Mouse (Mus musculus) regulatory T cell (primary cell): ENCODE results near the gene Kif26b.

ENCODE experiments used
- in situ Hi-C: fragments of 300-600 bp; cut with MboI, MseI; formaldehyde crosslinking; loops from one replicate; pipeline ENCODE4 v1.15.1; 2025; ENCODE audit warnings: high pct_unique_total_duplicates

Gene Kif26b

GRCm38 (mm10) chr1:178910951-178911350 lies 382.0 kb downstream of the Kif26b start:
- in situ Hi-C loops, result loop anchor here (10.0 kb wide), 1 partner anchor 1496 kb away; no protein-coding TSS in a partner anchor

DNA sequence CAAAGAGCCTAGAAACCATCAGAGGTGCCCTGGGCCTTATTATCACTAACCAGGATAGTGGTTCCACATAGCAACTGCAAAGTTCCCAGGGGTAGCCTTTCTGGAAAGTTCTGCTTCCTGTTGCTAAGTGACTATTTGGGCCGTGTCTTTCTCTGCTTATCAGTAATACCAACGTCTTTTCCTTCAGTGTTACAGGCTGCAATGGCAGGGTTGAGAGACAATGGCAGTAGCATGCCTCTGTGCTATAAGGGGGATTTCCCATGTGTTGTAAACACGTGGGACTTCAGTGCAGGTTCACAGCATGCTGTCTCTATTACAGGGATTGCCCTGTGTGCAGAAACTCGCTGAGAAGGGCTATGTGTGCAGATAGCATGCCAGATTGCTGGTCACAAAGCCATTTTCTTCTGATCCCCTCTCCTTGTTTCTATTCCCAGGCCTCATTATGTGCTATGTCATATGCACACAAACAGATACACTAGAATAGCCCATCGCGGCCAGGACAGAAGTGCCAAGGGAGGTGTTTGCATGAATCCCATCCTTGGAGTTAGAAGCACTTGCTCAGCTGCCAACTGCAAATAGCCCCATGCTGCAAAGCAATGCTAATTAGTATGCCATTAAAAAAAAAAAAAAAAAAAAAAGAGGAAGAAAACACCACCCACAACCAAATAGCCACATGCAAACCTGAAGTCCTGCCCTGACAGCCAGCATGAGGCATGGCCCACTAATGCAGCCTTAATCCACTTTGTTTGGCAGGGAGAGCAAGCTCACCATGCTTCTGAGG lies 384.2 kb downstream of the Kif26b start:
- in situ Hi-C loops, result loop anchor here (10.0 kb wide), 1 partner anchor 1498 kb away; no protein-coding TSS in a partner anchor

DNA sequence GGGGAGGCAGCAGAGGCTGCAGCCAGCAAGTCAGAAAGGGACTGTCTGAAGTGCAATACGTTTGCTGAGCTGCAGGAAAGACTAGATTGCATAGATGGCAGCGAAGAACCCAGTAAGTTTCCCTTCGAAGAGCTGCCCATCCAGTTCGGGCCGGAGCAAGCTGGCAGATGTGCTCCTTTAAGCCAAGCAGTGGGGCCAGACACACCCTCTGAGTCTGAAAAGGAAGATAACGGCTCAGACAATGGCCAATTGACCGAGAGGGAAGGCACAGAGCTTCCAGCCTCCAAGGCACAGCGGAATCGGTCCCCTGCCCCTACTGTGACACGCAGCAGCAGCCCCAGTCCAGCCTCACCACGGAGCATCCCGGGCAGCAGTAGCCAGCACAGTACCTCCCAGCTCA lies 386.1 kb downstream of the Kif26b start:
- in situ Hi-C loops, result loop anchor here (10.0 kb wide), 1 partner anchor 1500 kb away; no protein-coding TSS in a partner anchor

DNA sequence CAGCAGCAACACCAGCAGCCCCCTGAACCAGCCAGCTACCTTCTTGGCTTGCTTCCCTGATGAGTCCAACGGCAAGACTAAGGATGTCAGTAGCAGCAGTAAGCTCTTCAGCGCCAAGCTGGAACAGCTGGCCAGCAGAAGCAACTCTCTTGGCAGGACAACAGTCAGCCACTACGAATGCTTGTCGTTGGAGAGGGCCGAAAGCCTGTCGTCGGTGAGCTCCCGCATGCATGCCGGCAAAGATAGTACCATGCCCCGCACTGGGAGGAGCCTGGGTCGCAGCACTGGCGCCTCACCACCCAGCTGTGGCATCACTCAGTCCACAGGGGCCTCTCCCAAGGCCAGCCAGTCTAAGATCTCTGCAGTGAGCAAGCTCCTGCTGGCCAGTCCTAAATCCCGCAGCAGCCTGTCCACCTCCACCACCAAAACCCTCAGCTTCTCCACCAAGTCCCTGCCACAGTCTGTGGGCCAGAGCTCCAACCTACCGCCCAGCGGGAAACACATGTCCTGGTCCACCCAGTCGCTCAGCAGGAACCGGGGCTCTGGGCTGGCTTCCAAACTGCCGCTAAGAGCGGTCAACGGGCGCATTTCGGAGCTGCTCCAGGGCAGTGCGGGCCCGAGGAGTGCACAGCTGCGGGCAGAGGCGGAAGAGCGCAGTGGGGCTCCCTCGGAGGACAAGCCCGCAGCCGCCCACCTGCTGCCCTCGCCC lies 388.4 kb downstream of the Kif26b start:
- in situ Hi-C loops, result loop anchor here (10.0 kb wide), 1 partner anchor 1503 kb away; no protein-coding TSS in a partner anchor

GRCm38 (mm10) chr1:178924492-178925183 lies 395.7 kb downstream of the Kif26b start:
- in situ Hi-C loops, result no loop called here

DNA sequence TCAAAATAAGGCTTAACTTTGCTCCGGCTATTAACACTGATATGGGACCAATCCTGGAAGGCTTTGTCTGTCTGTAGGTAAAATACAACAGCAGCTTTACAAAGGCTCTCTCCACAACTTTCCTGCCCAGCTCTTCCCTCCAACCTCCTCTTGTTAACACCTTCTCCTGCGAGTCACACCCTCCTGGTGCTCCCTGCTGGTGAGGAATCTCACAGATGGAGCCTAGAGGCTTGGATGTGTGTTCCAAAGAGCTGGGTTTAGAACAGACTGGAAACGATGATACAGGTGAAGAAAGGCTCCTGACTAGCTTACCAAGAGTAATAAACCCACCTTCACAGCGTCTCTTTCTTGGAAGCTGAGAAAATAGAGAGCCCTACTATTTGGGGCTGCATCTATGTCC lies 400.6 kb downstream of the Kif26b start:
- in situ Hi-C loops, result no loop called here

DNA sequence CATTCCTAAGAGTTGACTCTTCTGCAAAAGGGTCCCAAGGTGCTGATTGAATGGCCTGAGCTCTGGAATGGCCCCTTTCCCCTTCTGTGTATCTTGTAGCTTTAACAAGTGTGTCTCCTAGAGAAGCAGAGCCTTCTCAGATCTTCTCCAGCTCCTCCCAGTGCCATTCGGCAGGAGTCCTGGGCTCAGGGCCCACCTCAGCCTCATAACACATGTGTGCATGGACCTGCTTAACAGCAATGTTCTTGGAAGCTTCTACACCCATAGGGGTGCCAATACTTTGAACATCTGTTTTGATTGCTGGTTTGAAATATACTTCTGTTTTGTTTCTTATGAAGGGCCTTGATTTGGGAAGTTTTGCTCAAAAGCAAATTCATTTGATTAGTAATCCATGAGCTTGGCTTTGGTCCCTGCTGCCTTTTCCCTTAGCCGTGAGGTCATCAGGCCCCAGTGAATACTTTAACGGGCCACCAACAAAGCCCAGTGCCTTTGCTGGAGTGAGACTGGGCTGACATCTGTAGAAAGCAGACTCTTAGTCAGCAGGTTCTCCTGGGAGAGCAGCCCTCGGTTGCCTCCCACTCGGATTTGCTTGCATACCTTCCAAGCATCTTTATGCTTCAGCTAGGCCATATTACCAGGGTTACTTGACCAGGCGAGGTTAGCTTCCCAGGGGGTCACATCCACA lies 405.2 kb downstream of the Kif26b start:
- in situ Hi-C loops, result no loop called here

DNA sequence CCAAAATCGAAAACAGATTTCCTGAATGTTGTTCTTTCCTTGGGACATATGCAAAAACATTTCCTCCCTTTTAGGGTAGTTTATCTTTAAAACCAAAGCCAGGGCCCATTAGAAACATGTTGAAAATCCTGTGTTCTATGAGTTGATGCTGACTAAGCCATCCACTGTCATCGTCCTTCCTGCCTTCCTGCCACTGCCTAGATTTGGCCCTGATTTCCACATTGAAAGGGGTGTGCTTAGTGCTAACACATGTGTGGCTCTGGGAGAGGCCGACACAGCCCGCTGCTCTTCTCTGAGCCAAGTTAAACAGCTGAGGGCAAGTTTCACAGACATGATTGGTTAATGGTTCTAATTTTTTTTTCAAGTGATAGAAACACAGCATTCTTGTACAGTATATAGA lies 407.5 kb downstream of the Kif26b start:
- in situ Hi-C loops, result no loop called here

- in situ Hi-C loops, result no loop called here
These were observed 408.1 kb downstream of the Kif26b start for GRCm38 (mm10) chr1:178936976-178937375.

DNA sequence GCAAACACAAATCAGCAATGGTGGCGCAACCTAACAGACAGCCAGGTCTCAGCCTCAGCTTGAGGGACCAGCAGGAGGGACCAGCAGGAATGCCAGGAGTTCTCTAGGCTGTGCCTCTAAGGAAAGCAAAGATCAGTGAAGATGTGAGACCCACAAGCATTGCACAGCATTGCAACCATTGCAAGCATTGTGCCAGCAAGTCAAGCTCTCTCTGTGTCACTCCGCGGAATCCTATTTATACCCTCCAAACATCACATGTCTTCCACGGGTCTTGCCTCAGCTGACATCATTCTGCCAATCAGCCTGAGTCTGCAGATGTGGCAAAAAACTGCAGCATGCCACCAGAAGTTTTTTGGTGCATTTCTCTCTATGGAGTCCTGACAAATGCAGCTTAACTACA lies 411.4 kb downstream of the Kif26b start:
- in situ Hi-C loops, result no loop called here

GRCm38 (mm10) chr1:178942251-178942963 lies 413.5 kb downstream of the Kif26b start:
- in situ Hi-C loops, result no loop called here

GRCm38 (mm10) chr1:178952910-178953309 lies 424.0 kb downstream of the Kif26b start:
- in situ Hi-C loops, result no loop called here

- in situ Hi-C loops, result no loop called here
These were observed 429.7 kb downstream of the Kif26b start for GRCm38 (mm10) chr1:178958641-178959040.

- in situ Hi-C loops, result loop anchor here (5.0 kb wide), 1 partner anchor 433 kb away; the partner anchor contains the start of gene Kif26b
These were observed 431.2 kb downstream of the Kif26b start for GRCm38 (mm10) chr1:178960015-178960559.

DNA sequence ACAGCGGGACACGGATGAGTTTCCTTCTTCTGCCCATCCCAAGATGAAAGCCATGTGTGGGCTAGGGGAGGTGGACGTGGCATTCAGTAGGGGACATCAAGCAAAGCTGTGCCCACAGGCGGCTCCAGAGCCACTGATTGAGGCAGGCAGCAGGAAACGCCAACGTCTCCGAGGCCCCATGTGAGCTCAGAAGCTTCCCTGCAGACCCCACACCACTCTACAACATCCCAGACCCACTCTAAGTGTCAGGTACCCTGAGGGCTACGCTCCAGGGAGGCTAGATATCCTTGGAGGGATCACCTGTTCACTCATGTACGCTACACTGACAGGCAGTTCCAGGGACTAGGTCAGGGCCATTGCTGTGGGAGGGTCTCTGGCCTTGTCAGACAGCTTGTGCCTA lies 432.7 kb downstream of the Kif26b start:
- in situ Hi-C loops, result loop anchor here (5.0 kb wide), 1 partner anchor 434 kb away; the partner anchor contains the start of gene Kif26b

- in situ Hi-C loops, result no loop called here
These were observed 443.1 kb downstream of the Kif26b start for GRCm38 (mm10) chr1:178972055-178972454.

DNA sequence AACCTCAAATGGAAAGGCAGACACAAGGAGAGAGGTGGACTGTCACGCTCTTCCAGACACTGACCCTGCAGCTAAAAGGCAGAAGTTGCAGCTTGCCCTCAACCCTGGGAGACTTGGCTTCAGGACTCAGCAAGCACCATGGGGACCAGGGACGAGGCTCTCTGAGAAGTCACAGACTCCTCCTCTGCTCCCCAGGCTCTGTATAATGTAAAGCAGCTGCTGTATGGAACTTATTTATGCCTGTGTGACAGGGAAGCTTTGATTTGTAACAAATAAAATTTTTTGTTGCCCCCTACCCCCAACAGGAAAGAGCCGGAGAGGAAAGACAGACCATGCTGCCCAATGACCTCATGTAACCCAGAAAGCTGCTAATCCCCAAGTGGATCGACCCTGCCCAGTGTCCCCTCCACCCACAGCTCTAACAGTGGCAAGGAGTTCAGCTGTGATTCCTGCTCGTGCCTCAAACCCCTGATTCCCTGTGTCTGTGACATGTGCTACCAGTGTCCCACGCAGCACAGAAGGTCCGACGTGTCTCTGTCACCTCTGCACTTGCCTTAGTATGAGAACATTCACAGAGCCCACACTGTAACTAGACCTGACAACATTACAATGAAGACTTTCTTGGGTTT lies 449.8 kb downstream of the Kif26b start:
- in situ Hi-C loops, result no loop called here

DNA sequence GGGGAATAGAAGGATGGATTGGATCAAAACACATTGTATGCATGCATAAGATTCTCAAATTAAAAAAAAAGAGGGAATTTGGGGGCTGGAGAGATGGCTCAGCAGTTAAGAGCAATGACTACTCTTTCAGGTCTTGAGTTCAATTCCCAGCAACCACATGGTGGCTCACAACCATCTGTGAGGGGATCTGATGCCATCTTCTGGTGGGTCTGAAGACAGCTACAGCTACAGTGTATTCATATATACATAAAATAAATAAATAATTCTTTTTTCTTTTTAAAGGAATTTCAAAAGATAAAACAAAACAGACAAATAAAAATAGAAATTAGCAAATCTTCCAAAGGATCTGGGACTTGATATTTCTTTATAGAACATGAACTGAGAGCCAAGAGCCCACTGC lies 451.3 kb downstream of the Kif26b start:
- in situ Hi-C loops, result no loop called here

DNA sequence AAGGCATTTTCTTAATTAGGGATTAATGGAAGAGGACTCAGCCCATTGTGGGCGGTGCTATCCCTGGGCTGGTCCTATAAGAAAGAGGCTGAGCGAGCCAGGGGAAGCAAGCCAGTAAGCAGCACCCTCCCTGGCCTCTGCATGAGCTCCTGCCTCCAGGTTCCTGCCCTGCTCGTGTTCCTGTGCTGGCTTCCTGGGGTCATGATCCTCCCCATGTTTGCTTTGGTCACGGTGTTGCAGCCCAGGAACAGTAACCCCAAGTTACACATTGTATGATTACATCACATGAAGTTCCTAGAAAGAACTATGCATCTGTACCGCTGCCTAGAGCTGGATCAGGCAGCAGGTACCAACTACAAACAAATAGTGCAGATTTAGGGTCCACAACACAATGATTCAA lies 452.7 kb downstream of the Kif26b start:
- in situ Hi-C loops, result no loop called here

- in situ Hi-C loops, result no loop called here
These were observed 459.3 kb downstream of the Kif26b start for GRCm38 (mm10) chr1:178988176-178988575.
